7 mouse cellular contexts compared by ENCODE assay signal in genomic region chr2:168206725-168207644, GRCm38 (mm10). TPM values are rescaled to one million over a fixed set of nuclear protein-coding genes. Genes with fewer than 3 reads are reported as not detected.
A peak's percentile ranks its signal among the peaks of the same experiment; 100 is the strongest.
DNase-seq lines count a peak whose midpoint lies in the region; ATAC-seq and TF ChIP-seq lines count a peak whose summit lies in the region.

Adnp (minus strand) TSS chr2:168207112.

- intact Hi-C loops in left cerebral cortex, postnatal 4 days (cut with DNase I): no loop called here

- 2% methylated on average over 62 of the region's 89 CpGs for WGBS in embryonic facial prominence, embryonic 10.5 days
- WGBS in intestine, postnatal 0 days: under 1% methylated on average over 48 of the region's 89 CpGs
- under 1% methylated on average over 49 of the region's 89 CpGs for WGBS in midbrain, embryonic 12.5 days
- 1% methylated on average over 89 of the region's 89 CpGs for WGBS in small intestine, adult 2 months

- H3K27me3 ChIP-seq in embryonic facial prominence, embryonic 10.5 days (replicated peaks; ENCODE audit: low read depth, poor library complexity, severe bottlenecking): no peaks in the 10 kb centered on the region
- no peaks in the 10 kb centered on the region for H3K27me3 ChIP-seq in intestine, postnatal 0 days (replicated peaks; ENCODE audit: control insufficient read depth, insufficient read depth, low read length)
- H3K27me3 ChIP-seq in midbrain, embryonic 12.5 days: no peaks in the 10 kb centered on the region
- no peaks in the 10 kb centered on the region for H3K27me3 ChIP-seq in small intestine, adult 2 months (ENCODE audit: control insufficient read depth, insufficient read depth, low read length)

- no peaks in the 10 kb centered on the region for H3K9me3 ChIP-seq in embryonic facial prominence, embryonic 10.5 days
- H3K9me3 ChIP-seq in intestine, postnatal 0 days (ENCODE audit: control insufficient read depth): no peaks in the 10 kb centered on the region
- H3K9me3 ChIP-seq in midbrain, embryonic 12.5 days: no peaks in the 10 kb centered on the region

- peak; percentile 66 for TF ChIP-seq POLR2A in small intestine, adult 2 months (IDR thresholded peaks at IDR 0.05; ENCODE audit: low read depth, low read length)

- ATAC-seq in intestine, postnatal 0 days: peak; percentile 93
- ATAC-seq in midbrain, embryonic 12.5 days (ENCODE audit: low FRiP score, low read depth): peak; percentile 89

- H3K4me2 ChIP-seq in intestine, postnatal 0 days (replicated peaks; ENCODE audit: low read depth): peak within 1 kb of the TSS; percentile 71
- H3K4me2 ChIP-seq in midbrain, embryonic 12.5 days (replicated peaks): peak within 1 kb of the TSS; percentile 79

- peak; percentile 96 for DNase-seq in adrenal gland, postnatal 10 days
- peak; percentile 98 for DNase-seq in embryonic facial prominence, embryonic 10.5 days (ENCODE audit: low spot score)
- DNase-seq in gonadal fat pad, adult 2 months (ENCODE audit: low read depth): peak; percentile 58
- peak; percentile 97 for DNase-seq in left cerebral cortex, postnatal 4 days

- peak within 1 kb of the TSS; percentile 99 for H3K4me3 ChIP-seq in embryonic facial prominence, embryonic 10.5 days
- peak within 1 kb of the TSS; percentile 96 for H3K4me3 ChIP-seq in intestine, postnatal 0 days (ENCODE audit: low read depth, low read length)
- H3K4me3 ChIP-seq in midbrain, embryonic 12.5 days: peak within 1 kb of the TSS; percentile 100
- peak within 1 kb of the TSS; percentile 84 for H3K4me3 ChIP-seq in small intestine, adult 2 months (ENCODE audit: low read depth, low read length)

- H3K4me1 ChIP-seq in embryonic facial prominence, embryonic 10.5 days: peaks cover 23% of the 10 kb centered on the region
- no peaks in the 10 kb centered on the region for H3K4me1 ChIP-seq in intestine, postnatal 0 days (replicated peaks; ENCODE audit: control insufficient read depth, insufficient read depth, low read length)
- H3K4me1 ChIP-seq in midbrain, embryonic 12.5 days: peaks cover 17% of the 10 kb centered on the region
- H3K4me1 ChIP-seq in small intestine, adult 2 months (ENCODE audit: control insufficient read depth, insufficient read depth, insufficient read length, low read length): peaks cover 14% of the 10 kb centered on the region

- H3K27ac ChIP-seq in embryonic facial prominence, embryonic 10.5 days (replicated peaks): peak within 1 kb of the TSS; percentile 100
- H3K27ac ChIP-seq in intestine, postnatal 0 days (ENCODE audit: low read depth, low read length): peak within 1 kb of the TSS; percentile 99
- H3K27ac ChIP-seq in midbrain, embryonic 12.5 days (replicated peaks): peak within 1 kb of the TSS; percentile 99
- peak within 1 kb of the TSS; percentile 89 for H3K27ac ChIP-seq in small intestine, adult 2 months (ENCODE audit: insufficient read depth, low read depth, low read length)

- peak within 1 kb of the TSS; percentile 99 for H3K9ac ChIP-seq in intestine, postnatal 0 days (ENCODE audit: low read depth, low read length)
- peak within 1 kb of the TSS; percentile 100 for H3K9ac ChIP-seq in midbrain, embryonic 12.5 days (replicated peaks)

- peak; percentile 96 for TF ChIP-seq CTCF in intestine, postnatal 0 days (IDR thresholded peaks at IDR 0.05; ENCODE audit: low read depth)
- TF ChIP-seq CTCF in small intestine, adult 2 months (IDR thresholded peaks at IDR 0.05; ENCODE audit: extremely low read depth, insufficient read length, insufficient replicate concordance, low read depth, low read length): peak; percentile 74

- H3K36me3 ChIP-seq in embryonic facial prominence, embryonic 10.5 days (replicated peaks): peaks cover 76% of the 10 kb centered on the region
- H3K36me3 ChIP-seq in intestine, postnatal 0 days (ENCODE audit: control insufficient read depth, insufficient read depth): peaks cover 27% of the 10 kb centered on the region
- H3K36me3 ChIP-seq in midbrain, embryonic 12.5 days: peaks cover 54% of the 10 kb centered on the region
- H3K36me3 ChIP-seq in small intestine, adult 2 months (ENCODE audit: control insufficient read depth, insufficient read depth, low read length): peaks cover 25% of the 10 kb centered on the region

RNA-seq across cellular contexts. Expression of gene Adnp, which starts in this region (rescaled TPM):
- total RNA-seq in adrenal gland, postnatal 10 days (2021): 10 to 100 TPM; 47.6 to 66.2 TPM
- 3.4 and 3.5 TPM in 2 replicates for polyA plus RNA-seq in embryonic facial prominence, embryonic 10.5 days (2016; fragmentation: Nextera tagmentation; extraction: Ambion mirVana)
- polyA plus RNA-seq in gonadal fat pad, adult 2 months (2012; rRNA removed): 15.4 and 21.9 TPM in 2 replicates
- 5.4 and 6.5 TPM in 2 replicates for polyA plus RNA-seq in intestine, postnatal 0 days (2015; fragmentation: Nextera tagmentation; extraction: Ambion mirVana)
- total RNA-seq in left cerebral cortex, postnatal 4 days (2021): 100 to 1,000 TPM; 146 to 147 TPM
- 7.5 and 8.7 TPM in 2 replicates for polyA plus RNA-seq in midbrain, embryonic 12.5 days (2016; fragmentation: Nextera tagmentation; extraction: Ambion mirVana)
- polyA plus RNA-seq in small intestine, adult 2 months (2012; rRNA removed): 6.4 and 12.9 TPM in 2 replicates

Comparison
In these comparisons a context has a peak if more than half of its experiments do, and no peak if none do; other contexts are left out.
1. Peak in every context shown above with its lines: DNase-seq, ATAC-seq, H3K4me3 ChIP-seq and H3K27ac ChIP-seq.